Mouse (Mus musculus): ENCODE data around the gene Vmn1r193.

DNA sequence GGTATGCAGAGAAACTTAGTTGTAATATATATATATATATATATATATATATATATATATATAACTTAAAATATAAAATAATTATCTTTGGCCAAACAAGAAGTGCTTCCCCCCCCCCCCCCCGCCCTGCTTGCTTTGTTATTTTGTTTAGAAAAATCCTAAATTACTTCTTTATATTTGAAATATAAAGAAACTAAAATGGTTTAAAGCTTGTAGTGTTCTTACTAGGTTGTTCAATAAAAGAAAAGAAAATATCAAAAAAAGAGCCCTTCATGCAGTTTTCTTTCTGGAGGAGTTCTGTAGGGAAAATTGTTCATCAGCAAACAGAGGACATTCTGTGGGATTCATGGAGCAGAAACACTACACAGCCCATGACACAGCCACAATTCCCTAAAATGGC lies 39.1 kb downstream of the Vmn1r193 start, which contains the start of gene Vmn1r191:
- no peak for TF ChIP-seq GATA1 (IDR thresholded peaks at IDR 0.05; ENCODE audit: borderline replicate concordance, low read length)
- no peak for TF ChIP-seq FLI1 (IDR thresholded peaks at IDR 0.05; ENCODE audit: low read length)
